Mouse (Mus musculus) forebrain, postnatal 0 days (tissue): ENCODE measurements around the gene Nxpe4. TPM values are rescaled to one million over a fixed set of nuclear protein-coding genes. Genes with fewer than 3 reads are reported as not detected.

ENCODE experiments used
- ATAC-seq: fragments of 200-750 bp; cut with Nextera tagmentation; 2 replicates; pipeline ENCODE4 v1.8.0; 2017; ENCODE audit warnings: mild to moderate bottlenecking, moderate library complexity
- DNase-seq: peaks from one replicate; pipeline ENCODE4 v3.0.0-alpha.2; 2015
- H3K27ac ChIP-seq: fragments of 300-500 bp; sonication (generic); 2 replicates; pipeline ENCODE4 v1.5.1; 2014; ENCODE audit warnings: low read depth, mild to moderate bottlenecking, antibody characterized with exemption, low read length, moderate library complexity, mixed read lengths
- H3K27me3 ChIP-seq: fragments of 300-500 bp; sonication (generic); 2 replicates; pipeline ENCODE4 v1.6.1; 2014; ENCODE audit warnings: mild to moderate bottlenecking, low read length, mixed read lengths; ENCODE audit not compliant: insufficient read depth
- H3K36me3 ChIP-seq: fragments of 300-500 bp; sonication (generic); 2 replicates; pipeline ENCODE4 v1.6.1; 2014; ENCODE audit warnings: mild to moderate bottlenecking, moderate library complexity; ENCODE audit not compliant: insufficient read depth
- H3K4me1 ChIP-seq: fragments of 300-500 bp; sonication (generic); 2 replicates; pipeline ENCODE4 v1.6.1; 2014; ENCODE audit warnings: antibody characterized with exemption; ENCODE audit not compliant: insufficient read depth
- H3K4me2 ChIP-seq: fragments of 300-500 bp; sonication (generic); 2 replicates; pipeline ENCODE4 v1.6.1; 2014; ENCODE audit warnings: low read depth, mild to moderate bottlenecking, moderate library complexity
- H3K4me3 ChIP-seq: fragments of 300-500 bp; sonication (generic); 2 replicates; pipeline ENCODE4 v1.5.1; 2014; ENCODE audit warnings: low read depth, low read length, mixed read lengths
- H3K9ac ChIP-seq: fragments of 300-500 bp; sonication (generic); 2 replicates; pipeline ENCODE4 v1.6.1; 2014; ENCODE audit warnings: mild to moderate bottlenecking
- H3K9me3 ChIP-seq: fragments of 300-500 bp; sonication (generic); 2 replicates; pipeline ENCODE4 v1.6.1; 2016; ENCODE audit warnings: low read length
- CTCF ChIP-seq: sonication (generic); IDR thresholded peaks from 2 replicates; pipeline ENCODE4 v1.5.1; 2016; ENCODE audit warnings: antibody characterized with exemption, control low read depth, low read depth
- WGBS: fragments of 180-500 bp; shearing (Covaris S2); extraction: QIAGEN DNeasy Blood & Tissue Kit; methylation state at CpG from one replicate; pipeline ENCODE4 v1.1.7; 2014; 5-methylcytosine and 5-hydroxymethylcytosine counted together
- polyA plus RNA-seq: library from polyadenylated mRNA; unstranded; fragments of >200 nt; fragmentation: Nextera tagmentation; extraction: Ambion mirVana; gene quantifications from 2 replicates; pipeline ENCODE4 v1.2.1, GENCODE M21; 2015
- total RNA-seq: library from RNA; depleted of rRNA; stranded (reverse); fragments of >200 nt; gene quantifications from 2 replicates; pipeline ENCODE4 v1.2.3, GENCODE M21; 2014

Nxpe4 gene
- total and polyA plus RNA-seq, 2 experiments from 2014 or later, result 8.3 to 20.2 TPM

GRCm38 (mm10) chr9:48420437-48420836 lies 258.6 kb downstream of the Nxpe4 start:
- Histone ChIP-seq H3K27ac (no peak overlapping the region), H3K4me3 (no peak overlapping the region), H3K4me1 (no peaks in the 10 kb centered on the region), H3K36me3 (no peaks in the 10 kb centered on the region), H3K9me3 (no peaks in the 10 kb centered on the region), H3K9ac (no peak overlapping the region), H3K27me3 (no peaks in the 10 kb centered on the region), H3K4me2 (no peak overlapping the region)
- DNase-seq (no peak), ATAC-seq (no peak)
- no peak for TF ChIP-seq CTCF
- WGBS, result 79% methylated on average over 7 of the region's 7 CpGs

DNA sequence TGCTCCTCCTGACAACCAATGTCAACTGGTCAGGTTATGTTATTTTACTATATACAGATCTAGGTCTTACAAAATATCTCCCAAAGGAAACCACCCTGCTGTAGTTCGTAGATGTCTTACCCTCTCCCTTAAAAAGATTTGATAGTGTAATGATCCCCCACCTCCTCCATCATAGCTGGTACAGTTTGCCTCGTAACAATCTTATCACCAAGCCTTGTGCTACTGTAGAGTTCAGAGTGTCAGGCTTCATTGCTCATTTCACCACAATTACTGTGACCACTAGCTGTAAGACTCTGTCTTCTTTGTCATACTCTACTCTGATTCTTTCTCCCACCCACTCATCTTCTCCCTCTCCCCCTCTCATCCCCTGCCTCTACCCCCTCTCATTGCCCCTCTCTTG lies 259.2 kb downstream of the Nxpe4 start:
- Histone ChIP-seq H3K4me2 (no peak overlapping the region), H3K27ac (no peak overlapping the region), H3K4me3 (no peak overlapping the region), H3K4me1 (no peaks in the 10 kb centered on the region), H3K36me3 (no peaks in the 10 kb centered on the region), H3K9ac (no peak overlapping the region), H3K27me3 (no peaks in the 10 kb centered on the region), H3K9me3 (no peaks in the 10 kb centered on the region)
- WGBS, result 88% methylated on average over 2 of the region's 2 CpGs
- TF ChIP-seq CTCF, result no peak
- ATAC-seq (no peak), DNase-seq (no peak)

DNA sequence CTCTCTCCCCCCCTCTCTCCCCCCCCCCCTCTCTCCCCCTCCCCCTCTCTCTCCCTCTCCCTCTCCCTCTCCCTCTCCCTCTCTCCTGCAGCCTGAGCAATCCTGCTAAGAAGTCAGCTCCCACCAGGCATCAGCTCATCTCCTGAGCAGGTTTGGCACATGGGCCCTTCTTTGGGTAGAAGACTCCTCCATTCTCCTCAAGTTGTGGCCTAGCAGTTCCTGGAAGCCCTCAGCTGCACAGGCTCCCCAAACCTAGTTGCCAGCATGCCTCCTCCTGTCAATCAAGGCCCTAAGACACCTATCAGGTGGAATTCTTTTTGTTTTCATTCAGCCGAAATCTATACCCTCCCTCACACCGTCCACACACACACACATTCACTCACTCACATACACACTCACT lies 259.7 kb downstream of the Nxpe4 start:
- Histone ChIP-seq H3K4me2 (no peak overlapping the region), H3K9ac (no peak overlapping the region), H3K9me3 (no peaks in the 10 kb centered on the region), H3K27ac (no peak overlapping the region), H3K4me3 (no peak overlapping the region), H3K4me1 (no peaks in the 10 kb centered on the region), H3K27me3 (no peaks in the 10 kb centered on the region), H3K36me3 (no peaks in the 10 kb centered on the region)
- TF ChIP-seq CTCF, result no peak
- DNase-seq, result no peak
- 75% methylated on average over 2 of the region's 2 CpGs for WGBS
- ATAC-seq, result no peak

DNA sequence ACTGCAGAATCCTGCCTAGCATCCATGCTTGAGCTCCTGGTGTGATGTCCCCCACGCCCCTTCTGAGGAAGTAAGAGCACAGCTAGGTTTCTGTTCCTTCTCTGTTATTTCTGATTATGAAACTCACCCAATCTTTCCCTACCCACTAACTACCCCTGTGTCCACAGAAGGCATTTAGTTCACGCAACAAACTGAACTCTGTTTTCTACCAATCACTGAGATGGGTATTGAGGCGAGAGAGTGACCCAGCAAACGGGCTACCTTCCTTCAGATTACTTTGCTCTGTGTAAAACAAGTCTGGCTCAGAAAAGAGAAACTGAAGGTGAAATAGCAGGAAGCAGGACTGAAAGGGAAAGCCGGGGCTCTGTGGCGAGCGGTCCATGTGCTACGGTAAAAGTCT lies 260.6 kb downstream of the Nxpe4 start:
- Histone ChIP-seq H3K9ac (no peak overlapping the region), H3K27ac (no peak overlapping the region), H3K4me2 (no peak overlapping the region), H3K36me3 (no peaks in the 10 kb centered on the region), H3K4me3 (no peak overlapping the region), H3K4me1 (no peaks in the 10 kb centered on the region), H3K9me3 (no peaks in the 10 kb centered on the region), H3K27me3 (no peaks in the 10 kb centered on the region)
- no peak for TF ChIP-seq CTCF
- ATAC-seq, result no peak
- DNase-seq, result no peak
- whole genome bisulfite sequencing, result 83% methylated on average over 8 of the region's 8 CpGs

- Histone ChIP-seq H3K4me1 (no peaks in the 10 kb centered on the region), H3K27me3 (no peaks in the 10 kb centered on the region), H3K9me3 (no peaks in the 10 kb centered on the region), H3K27ac (no peak overlapping the region), H3K36me3 (no peaks in the 10 kb centered on the region), H3K9ac (no peak overlapping the region), H3K4me2 (no peak overlapping the region), H3K4me3 (no peak overlapping the region)
- 52% methylated on average over 1 of the region's 1 CpGs for WGBS
- no peak for TF ChIP-seq CTCF
- no peak for ATAC-seq
- DNase-seq, result no peak
Measured at GRCm38 (mm10) chr9:48423256-48423655, 261.4 kb downstream of the Nxpe4 start.

DNA sequence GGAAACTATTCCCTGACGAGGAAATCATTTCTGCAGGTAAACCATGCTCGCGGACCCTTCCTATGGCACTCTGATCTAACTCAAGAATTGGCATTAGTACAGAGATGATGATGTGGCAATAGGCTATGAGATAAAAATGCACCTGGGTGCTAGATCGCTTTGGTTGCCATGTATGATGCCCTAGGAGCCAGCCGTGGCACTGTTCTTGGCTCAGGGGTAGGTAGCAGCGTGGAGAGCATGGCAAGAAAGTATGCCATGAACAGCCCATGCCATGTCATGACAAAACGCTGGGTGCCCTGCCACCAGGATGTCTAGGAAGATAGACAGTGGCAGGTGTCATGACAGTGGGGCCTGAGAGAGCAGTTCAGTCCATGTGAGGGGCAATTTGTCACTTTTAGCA lies 265.4 kb downstream of the Nxpe4 start:
- H3K4me2 ChIP-seq, result no peak overlapping the region
- no peak for ATAC-seq
- no peaks in the 10 kb centered on the region for H3K27me3 ChIP-seq
- WGBS, result 87% methylated on average over 7 of the region's 7 CpGs
- no peak overlapping the region for H3K4me3 ChIP-seq
- H3K4me1 ChIP-seq, result no peaks in the 10 kb centered on the region
- no peak for TF ChIP-seq CTCF
- H3K9ac ChIP-seq, result no peak overlapping the region
- H3K27ac ChIP-seq, result no peak overlapping the region
- no peak for DNase-seq
- H3K9me3 ChIP-seq, result no peaks in the 10 kb centered on the region
- no peaks in the 10 kb centered on the region for H3K36me3 ChIP-seq

GRCm38 (mm10) chr9:48432449-48432848 lies 270.6 kb downstream of the Nxpe4 start:
- TF ChIP-seq CTCF, result no peak

GRCm38 (mm10) chr9:48443873-48444272 lies 282.1 kb downstream of the Nxpe4 start:
- H3K9ac ChIP-seq, result no peak overlapping the region
- WGBS, result 91% methylated on average over 1 of the region's 1 CpGs
- no peak for ATAC-seq
- H3K4me1 ChIP-seq, result no peaks in the 10 kb centered on the region
- no peak for TF ChIP-seq CTCF
- no peak overlapping the region for H3K4me2 ChIP-seq
- H3K27ac ChIP-seq, result no peak overlapping the region
- H3K27me3 ChIP-seq, result no peaks in the 10 kb centered on the region
- no peaks in the 10 kb centered on the region for H3K36me3 ChIP-seq
- no peaks in the 10 kb centered on the region for H3K9me3 ChIP-seq
- H3K4me3 ChIP-seq, result no peak overlapping the region
- DNase-seq, result no peak

More at GRCm38 (mm10) chr9:48432449-48432848, 270.6 kb downstream of the Nxpe4 start:
- Histone ChIP-seq H3K27ac (no peak overlapping the region), H3K9me3 (no peaks in the 10 kb centered on the region), H3K4me2 (no peak overlapping the region), H3K4me3 (no peak overlapping the region), H3K36me3 (no peaks in the 10 kb centered on the region), H3K27me3 (no peaks in the 10 kb centered on the region), H3K4me1 (no peaks in the 10 kb centered on the region), H3K9ac (no peak overlapping the region)
- no peak for DNase-seq
- ATAC-seq, result no peak
- WGBS, result 83% methylated on average over 8 of the region's 8 CpGs
